Mouse (Mus musculus) MEL (cell line): ENCODE data around the gene Prol1. TPM values are rescaled to one million over a fixed set of nuclear protein-coding genes. Genes with fewer than 3 reads are reported as not detected.

Experiments
- DNase-seq: peaks from one replicate; pipeline ENCODE4 v3.0.0; 2011; ENCODE audit warnings: low read depth, low spot score
- H3K27ac ChIP-seq: 2 replicates; pipeline ENCODE4 v1.5.1; 2012; ENCODE audit warnings: low read depth, mild to moderate bottlenecking, control low read depth, low read length, moderate library complexity; ENCODE audit not compliant: control insufficient read depth
- H3K27me3 ChIP-seq, 2 experiments: fragments of 150-350 bp in 1 of 2; sonication (generic) in 1 of 2; 2 replicates each; pipeline ENCODE4 v1.6.1; 2012; ENCODE audit warnings: low read length in 2 of 2, mild to moderate bottlenecking in 2 of 2, improper control_type of control experiment in 1 of 2, moderate library complexity in 1 of 2; ENCODE audit not compliant: insufficient read depth in 2 of 2, control insufficient read depth in 1 of 2
- H3K36me3 ChIP-seq, 2 experiments: 2 replicates each; pipeline ENCODE4 v1.6.1; 2012 to 2014; ENCODE audit warnings: low read length in 2 of 2, improper control_type of control experiment in 1 of 2, inconsistent platforms in 1 of 2, mild to moderate bottlenecking in 1 of 2; ENCODE audit not compliant: insufficient read depth in 2 of 2, control insufficient read depth in 1 of 2
- H3K4me1 ChIP-seq, 2 experiments: fragments of 150-350 bp in 1 of 2; sonication (generic) in 1 of 2; 2 replicates each; pipeline ENCODE4 v1.6.1; 2012; ENCODE audit warnings: low read length in 2 of 2, improper control_type of control experiment in 1 of 2, mild to moderate bottlenecking in 1 of 2; ENCODE audit not compliant: insufficient read depth in 2 of 2, control insufficient read depth in 1 of 2
- H3K4me3 ChIP-seq, 2 experiments: fragments of 150-350 bp in 1 of 2; sonication (generic) in 1 of 2; 2 replicates each; pipeline ENCODE4 v1.5.1; 2012; ENCODE audit warnings: low read depth in 2 of 2, low read length in 2 of 2, mild to moderate bottlenecking in 2 of 2, moderate library complexity in 2 of 2, control low read depth in 1 of 2, improper control_type of control experiment in 1 of 2; ENCODE audit not compliant: control insufficient read depth in 1 of 2, insufficient read depth in 1 of 2
- H3K79me2 ChIP-seq: 2 replicates; pipeline ENCODE4 v1.6.1; 2012; ENCODE audit warnings: mild to moderate bottlenecking, low read length, moderate library complexity; ENCODE audit not compliant: control insufficient read depth, poor library complexity, insufficient read depth
- H3K9ac ChIP-seq: 2 replicates; pipeline ENCODE4 v1.6.1; 2012; ENCODE audit warnings: low read depth, mild to moderate bottlenecking, control low read depth, low read length, moderate library complexity; ENCODE audit not compliant: control insufficient read depth, poor library complexity, severe bottlenecking
- H3K9me3 ChIP-seq: fragments of 150-350 bp; sonication (generic); replicated peaks from 2 replicates; pipeline ENCODE4 v1.6.1; 2012; ENCODE audit warnings: mild to moderate bottlenecking, low read length, improper control_type of control experiment, moderate library complexity; ENCODE audit not compliant: insufficient read depth
- BHLHE40 ChIP-seq: IDR thresholded peaks from 2 replicates; pipeline ENCODE4 v1.6.1; 2012; ENCODE audit warnings: low read depth, mild to moderate bottlenecking, inconsistent platforms, low read length, improper control_type of control experiment, borderline replicate concordance
- CHD1 ChIP-seq: IDR thresholded peaks from 2 replicates; pipeline ENCODE4 v1.6.1; 2012; ENCODE audit warnings: low read depth, mild to moderate bottlenecking, inconsistent platforms, low read length, improper control_type of control experiment
- CHD2 ChIP-seq: IDR thresholded peaks from 2 replicates; pipeline ENCODE4 v1.6.1; 2011; ENCODE audit warnings: low read length, improper control_type of control experiment
- CTCF ChIP-seq, 3 experiments: IDR thresholded peaks in 2 of 3; conservative IDR thresholded peaks in 1 of 3; 2 replicates each; pipeline ENCODE4 v1.5.1; 2011 to 2012; ENCODE audit warnings: low read length in 3 of 3, low read depth in 2 of 3, mild to moderate bottlenecking in 2 of 3, improper control_type of control experiment in 1 of 3, inconsistent platforms in 1 of 3, mixed read lengths in 1 of 3, moderate library complexity in 1 of 3; ENCODE audit not compliant: control insufficient read depth in 1 of 3, insufficient read depth in 1 of 3, poor library complexity in 1 of 3, severe bottlenecking in 1 of 3
- E2F4 ChIP-seq: IDR thresholded peaks from 2 replicates; pipeline ENCODE4 v1.6.1; 2011; ENCODE audit warnings: low read depth, low read length, improper control_type of control experiment, borderline replicate concordance
- ELF1 ChIP-seq: IDR thresholded peaks from 2 replicates; pipeline ENCODE4 v1.6.1; 2014; ENCODE audit warnings: low read depth, mild to moderate bottlenecking, inconsistent platforms, low read length, improper control_type of control experiment, moderate library complexity
- EP300 ChIP-seq, 2 experiments: IDR thresholded peaks; 2 replicates each; pipeline ENCODE4 v1.6.1; 2011; ENCODE audit warnings: improper control_type of control experiment in 2 of 2, low read length in 2 of 2, low read depth in 1 of 2, mild to moderate bottlenecking in 1 of 2
- ETS1 ChIP-seq: IDR thresholded peaks from 2 replicates; pipeline ENCODE4 v1.6.1; 2012; ENCODE audit warnings: low read depth, mild to moderate bottlenecking, inconsistent platforms, low read length, improper control_type of control experiment, moderate library complexity
- GABPA ChIP-seq: IDR thresholded peaks from 2 replicates; pipeline ENCODE4 v1.6.1; 2012; ENCODE audit warnings: low read depth, mild to moderate bottlenecking, inconsistent platforms, low read length, improper control_type of control experiment, moderate library complexity
- GATA1 ChIP-seq: IDR thresholded peaks from 2 replicates; pipeline ENCODE4 v1.6.1; 2011; ENCODE audit warnings: low read depth, low read length, improper control_type of control experiment
- HCFC1 ChIP-seq: IDR thresholded peaks from 2 replicates; pipeline ENCODE4 v1.6.1; 2012; ENCODE audit warnings: low read depth, mild to moderate bottlenecking, inconsistent platforms, low read length, improper control_type of control experiment, moderate library complexity
- JUND ChIP-seq: IDR thresholded peaks from 2 replicates; pipeline ENCODE4 v1.6.1; 2011; ENCODE audit warnings: low read depth, mild to moderate bottlenecking, improper control_type of control experiment, low read length
- KAT2A ChIP-seq: conservative IDR thresholded peaks from 2 replicates; pipeline ENCODE4 v1.6.1; 2012; ENCODE audit warnings: low read depth, low read length, improper control_type of control experiment, inconsistent platforms
- MAFK ChIP-seq: IDR thresholded peaks from 2 replicates; pipeline ENCODE4 v1.6.1; 2011; ENCODE audit warnings: low read depth, mild to moderate bottlenecking, low read length, improper control_type of control experiment, borderline replicate concordance
- MAX ChIP-seq: IDR thresholded peaks from 2 replicates; pipeline ENCODE4 v1.6.1; 2011; ENCODE audit warnings: low read length, improper control_type of control experiment
- MAZ ChIP-seq: IDR thresholded peaks from 2 replicates; pipeline ENCODE4 v1.6.1; 2012; ENCODE audit warnings: low read depth, mild to moderate bottlenecking, inconsistent platforms, low read length, improper control_type of control experiment
- MEF2A ChIP-seq: IDR thresholded peaks from 2 replicates; pipeline ENCODE4 v1.6.1; 2014; ENCODE audit warnings: low read depth, mild to moderate bottlenecking, inconsistent platforms, low read length, improper control_type of control experiment; ENCODE audit not compliant: poor library complexity, insufficient replicate concordance, severe bottlenecking; ENCODE audit errors: extremely low read depth
- MXI1 ChIP-seq: IDR thresholded peaks from 2 replicates; pipeline ENCODE4 v1.6.1; 2011; ENCODE audit warnings: mild to moderate bottlenecking, low read depth, low read length, improper control_type of control experiment
- MYB ChIP-seq: IDR thresholded peaks from 2 replicates; pipeline ENCODE4 v1.6.1; 2011; ENCODE audit warnings: mild to moderate bottlenecking, low read depth, low read length, improper control_type of control experiment
- MYC ChIP-seq: IDR thresholded peaks from 2 replicates; pipeline ENCODE4 v1.6.1; 2011; ENCODE audit warnings: low read depth, mild to moderate bottlenecking, low read length, improper control_type of control experiment, moderate library complexity
- NELFE ChIP-seq: IDR thresholded peaks from 2 replicates; pipeline ENCODE4 v1.6.1; 2011; ENCODE audit warnings: low read depth, low read length, improper control_type of control experiment
- NRF1 ChIP-seq: IDR thresholded peaks from 2 replicates; pipeline ENCODE4 v1.6.1; 2014; ENCODE audit warnings: low read depth, mild to moderate bottlenecking, inconsistent platforms, low read length, improper control_type of control experiment, moderate library complexity; ENCODE audit not compliant: poor library complexity, insufficient read depth, severe bottlenecking
- POLR2A ChIP-seq, 2 experiments: IDR thresholded peaks; 2 replicates each; pipeline ENCODE4 v1.6.1; 2011 to 2012; ENCODE audit warnings: low read length in 2 of 2, mild to moderate bottlenecking in 2 of 2, control low read depth in 1 of 2, improper control_type of control experiment in 1 of 2, low read depth in 1 of 2, moderate library complexity in 1 of 2; ENCODE audit not compliant: control insufficient read depth in 1 of 2, insufficient read depth in 1 of 2, poor library complexity in 1 of 2
- POLR2AphosphoS2 ChIP-seq: IDR thresholded peaks from 2 replicates; pipeline ENCODE4 v1.6.1; 2011; ENCODE audit warnings: low read length, improper control_type of control experiment
- POLR2AphosphoS5 ChIP-seq: IDR thresholded peaks from 2 replicates; pipeline ENCODE4 v1.6.1; 2012; ENCODE audit warnings: low read depth, borderline replicate concordance, mild to moderate bottlenecking, inconsistent platforms, low read length, moderate library complexity, mixed read lengths
- RAD21 ChIP-seq: IDR thresholded peaks from 2 replicates; pipeline ENCODE4 v1.6.1; 2011; ENCODE audit warnings: mild to moderate bottlenecking, low read depth, low read length, improper control_type of control experiment
- RCOR1 ChIP-seq: IDR thresholded peaks from 2 replicates; pipeline ENCODE4 v1.6.1; 2012; ENCODE audit warnings: low read depth, mild to moderate bottlenecking, inconsistent platforms, low read length, improper control_type of control experiment
- SIN3A ChIP-seq: IDR thresholded peaks from 2 replicates; pipeline ENCODE4 v1.6.1; 2012; ENCODE audit warnings: low read length, improper control_type of control experiment, inconsistent platforms
- SMC3 ChIP-seq: IDR thresholded peaks from 2 replicates; pipeline ENCODE4 v1.6.1; 2011; ENCODE audit warnings: low read depth, low read length, improper control_type of control experiment
- TAL1 ChIP-seq: IDR thresholded peaks from 2 replicates; pipeline ENCODE4 v1.6.1; 2012; ENCODE audit warnings: mild to moderate bottlenecking, inconsistent platforms, low read length, moderate library complexity, mixed read lengths
- TBP ChIP-seq: IDR thresholded peaks from 2 replicates; pipeline ENCODE4 v1.8.0; 2011; ENCODE audit warnings: low read depth, low read length, improper control_type of control experiment
- TCF12 ChIP-seq: IDR thresholded peaks from 2 replicates; pipeline ENCODE4 v1.6.1; 2014; ENCODE audit warnings: low read depth, mild to moderate bottlenecking, inconsistent platforms, low read length, improper control_type of control experiment, moderate library complexity
- UBTF ChIP-seq: IDR thresholded peaks from 2 replicates; pipeline ENCODE4 v1.6.1; 2012; ENCODE audit warnings: low read depth, mild to moderate bottlenecking, inconsistent platforms, low read length, improper control_type of control experiment, moderate library complexity, borderline replicate concordance; ENCODE audit not compliant: insufficient read depth
- USF1 ChIP-seq: IDR thresholded peaks from 2 replicates; pipeline ENCODE4 v1.6.1; 2014; ENCODE audit warnings: low read depth, mild to moderate bottlenecking, inconsistent platforms, low read length, improper control_type of control experiment, moderate library complexity
- USF2 ChIP-seq, 2 experiments: IDR thresholded peaks; 2 replicates each; pipeline ENCODE4 v1.6.1; 2011 to 2012; ENCODE audit warnings: improper control_type of control experiment in 2 of 2, low read length in 2 of 2, borderline replicate concordance in 1 of 2, inconsistent platforms in 1 of 2, low read depth in 1 of 2, mild to moderate bottlenecking in 1 of 2; ENCODE audit not compliant: insufficient read depth in 1 of 2
- ZC3H11A ChIP-seq: IDR thresholded peaks from 2 replicates; pipeline ENCODE4 v1.6.1; 2012; ENCODE audit warnings: low read depth, mild to moderate bottlenecking, inconsistent platforms, low read length, improper control_type of control experiment
- ZKSCAN1 ChIP-seq: IDR thresholded peaks from 2 replicates; pipeline ENCODE4 v1.6.1; 2012; ENCODE audit warnings: low read depth, mild to moderate bottlenecking, inconsistent platforms, low read length, improper control_type of control experiment, moderate library complexity
- ZMIZ1 ChIP-seq: IDR thresholded peaks from 2 replicates; pipeline ENCODE4 v1.6.1; 2012; ENCODE audit warnings: low read depth, mild to moderate bottlenecking, inconsistent platforms, low read length, improper control_type of control experiment, moderate library complexity
- ZNF384 ChIP-seq: IDR thresholded peaks from 2 replicates; pipeline ENCODE4 v1.6.1; 2012; ENCODE audit warnings: low read depth, mild to moderate bottlenecking, inconsistent platforms, low read length, improper control_type of control experiment
- polyA plus RNA-seq, 2 experiments: library from polyadenylated mRNA; stranded (reverse) in 1 of 2; unstranded in 1 of 2; fragments of >175 nt in 1 of 2; fragments of >200 nt in 1 of 2; gene quantifications; 2 replicates each; pipeline versions ENCODE4 v1.2.1 to v1.2.4; 2012; ENCODE audit warnings: low replicate concordance in 2 of 2, low read depth in 1 of 2; ENCODE audit not compliant: insufficient read length in 2 of 2, insufficient read depth in 1 of 2, missing spikeins in 1 of 2
- total RNA-seq: library from RNA; depleted of rRNA; stranded (reverse); fragments of 300-350 nt; gene quantifications from 2 replicates; pipeline ENCODE4 v1.2.3, GENCODE M21; 2012

Gene Prol1
- total and polyA plus RNA-seq, 3 experiments: not detected

DNA sequence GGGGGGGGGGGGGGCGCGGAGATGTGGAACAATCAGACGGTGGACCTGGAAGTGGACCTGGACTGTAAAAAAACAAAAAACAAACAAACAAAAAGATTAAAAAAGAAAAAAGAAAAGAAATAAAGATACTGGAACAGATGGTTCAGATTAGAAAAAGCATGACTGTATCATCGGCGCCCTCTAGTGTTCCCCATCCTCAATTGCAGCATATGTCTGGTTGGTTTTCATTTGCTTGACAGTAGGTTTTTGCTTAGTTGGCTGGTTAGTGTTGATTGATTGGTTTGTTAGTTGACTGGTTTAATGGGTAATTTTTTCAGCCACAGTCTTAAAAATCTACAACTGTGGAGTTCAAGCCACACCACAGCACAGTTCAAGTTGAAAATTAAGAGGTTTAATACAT is 47.7 kb downstream of the Prol1 start:
- peak; percentile 72 for DNase-seq
- Histone ChIP-seq H3K4me1 (no peaks in the 10 kb centered on the region), H3K79me2 (no peaks in the 10 kb centered on the region), H3K27ac (no peak overlapping the region), H3K4me3 (no peak overlapping the region), H3K36me3 (no peaks in the 10 kb centered on the region), H3K9me3 (no peaks in the 10 kb centered on the region), H3K27me3 (no peaks in the 10 kb centered on the region)
- TF ChIP-seq ETS1: no peak
- TF ChIP-seq GABPA: no peak
- no peak for TF ChIP-seq NRF1
- TF ChIP-seq E2F4: no peak
- no peak for TF ChIP-seq MXI1
- TF ChIP-seq SMC3: peak; percentile 68
- TF ChIP-seq MAZ: no peak
- TF ChIP-seq TAL1: no peak
- no peak for TF ChIP-seq ZMIZ1
- no peak for TF ChIP-seq TBP
- TF ChIP-seq UBTF: no peak
- no peak for TF ChIP-seq USF1
- TF ChIP-seq MYB: no peak
- TF ChIP-seq NELFE: no peak
- no peak for TF ChIP-seq CHD2
- no peak for TF ChIP-seq BHLHE40
- TF ChIP-seq HCFC1: no peak
- no peak for TF ChIP-seq ELF1
- TF ChIP-seq MEF2A: no peak
- no peak for TF ChIP-seq POLR2AphosphoS2
- no peak for TF ChIP-seq ZKSCAN1
- TF ChIP-seq RAD21: peak; percentile 74
- TF ChIP-seq TCF12: no peak
- no peak for TF ChIP-seq MAX
- TF ChIP-seq MAFK: peak; percentile 33; the same call in 1 of the 2 replicates
- TF ChIP-seq POLR2A (IDR thresholded peaks at IDR 0.05; ENCODE audit: control insufficient read depth in 1 of 2, insufficient read depth in 1 of 2, low read depth in 1 of 2, low read length in 2 of 2, poor library complexity in 1 of 2): no peak
- no peak for TF ChIP-seq RCOR1
- TF ChIP-seq POLR2AphosphoS5: no peak
- no peak for TF ChIP-seq CHD1
- TF ChIP-seq USF2 (IDR thresholded peaks at IDR 0.05; ENCODE audit: borderline replicate concordance in 1 of 2, insufficient read depth in 1 of 2, low read depth in 1 of 2, low read length in 2 of 2): no peak
- no peak for TF ChIP-seq KAT2A
- TF ChIP-seq EP300 (IDR thresholded peaks at IDR 0.05; ENCODE audit: low read depth in 1 of 2, low read length in 2 of 2): no peak
- TF ChIP-seq CTCF (IDR thresholded peaks at IDR 0.05 in 2 of 3, conservative IDR thresholded peaks at IDR 0.05 in 1 of 3; ENCODE audit: control insufficient read depth in 1 of 3, insufficient read depth in 1 of 3, low read depth in 2 of 3, low read length in 3 of 3, poor library complexity in 1 of 3, severe bottlenecking in 1 of 3): peak; percentile 53 to 75 (median 72)
- no peak for TF ChIP-seq MYC
- peak; percentile 33; the same call in 1 of the 2 replicates for TF ChIP-seq GATA1
- TF ChIP-seq ZNF384: no peak
- TF ChIP-seq JUND: no peak
- TF ChIP-seq ZC3H11A: peak; percentile 35
- no peak for TF ChIP-seq SIN3A
- TF ChIP-seq, all 39 proteins: peak for 6
- no peak overlapping the region for H3K9ac ChIP-seq
